Mouse (Mus musculus): Measurements from ENCODE around the gene Ehd3. TPM values are rescaled to one million over a fixed set of nuclear protein-coding genes. Genes with fewer than 3 reads are reported as not detected.

The Ehd3 gene
- polyA plus RNA-seq, 1 experiment from 2014 or later = 7.4 TPM

DNA sequence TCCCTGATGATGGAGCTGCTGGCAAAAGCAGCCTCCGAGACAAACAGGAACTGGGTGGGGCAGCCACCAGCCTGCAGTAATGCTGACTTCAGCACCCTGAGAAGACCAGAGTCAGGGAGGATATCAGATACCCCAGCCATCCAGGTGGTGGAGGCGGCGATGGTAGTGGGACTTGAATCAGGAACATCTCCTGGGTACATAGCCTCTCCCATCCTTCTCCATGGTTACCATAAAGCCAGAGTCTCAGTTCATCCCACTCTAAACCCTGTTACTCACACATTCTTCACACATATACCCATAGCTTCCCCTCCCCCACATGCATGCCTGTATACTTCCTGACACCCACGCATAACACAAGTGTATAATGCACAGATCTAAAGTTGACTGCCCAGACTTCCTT, 18.3 kb downstream of the Ehd3 start:
- Histone ChIP-seq H3K27ac (ENCODE audit: low read depth, low read length) (no peak overlapping the region), H3K9me3 (ENCODE audit: control insufficient read depth, low read length) (no peaks in the 10 kb centered on the region), H3K4me1 (ENCODE audit: control insufficient read depth, insufficient read depth, low read length) (no peaks in the 10 kb centered on the region), H3K36me3 (ENCODE audit: control insufficient read depth, insufficient read depth, low read length) (no peaks in the 10 kb centered on the region), H3K4me2 (no peak overlapping the region), H3K27me3 (ENCODE audit: control insufficient read depth, insufficient read depth, low read length) (no peaks in the 10 kb centered on the region), H3K9ac (ENCODE audit: low read length) (no peak overlapping the region), H3K4me3 (ENCODE audit: low read depth, low read length) (no peak overlapping the region)
- WGBS = 86% methylated on average over 4 of the region's 4 CpGs
- no peak for ATAC-seq (ENCODE audit: low FRiP score)
- DNase-seq (ENCODE audit: low spot score, missing footprints) = no peak

DNA sequence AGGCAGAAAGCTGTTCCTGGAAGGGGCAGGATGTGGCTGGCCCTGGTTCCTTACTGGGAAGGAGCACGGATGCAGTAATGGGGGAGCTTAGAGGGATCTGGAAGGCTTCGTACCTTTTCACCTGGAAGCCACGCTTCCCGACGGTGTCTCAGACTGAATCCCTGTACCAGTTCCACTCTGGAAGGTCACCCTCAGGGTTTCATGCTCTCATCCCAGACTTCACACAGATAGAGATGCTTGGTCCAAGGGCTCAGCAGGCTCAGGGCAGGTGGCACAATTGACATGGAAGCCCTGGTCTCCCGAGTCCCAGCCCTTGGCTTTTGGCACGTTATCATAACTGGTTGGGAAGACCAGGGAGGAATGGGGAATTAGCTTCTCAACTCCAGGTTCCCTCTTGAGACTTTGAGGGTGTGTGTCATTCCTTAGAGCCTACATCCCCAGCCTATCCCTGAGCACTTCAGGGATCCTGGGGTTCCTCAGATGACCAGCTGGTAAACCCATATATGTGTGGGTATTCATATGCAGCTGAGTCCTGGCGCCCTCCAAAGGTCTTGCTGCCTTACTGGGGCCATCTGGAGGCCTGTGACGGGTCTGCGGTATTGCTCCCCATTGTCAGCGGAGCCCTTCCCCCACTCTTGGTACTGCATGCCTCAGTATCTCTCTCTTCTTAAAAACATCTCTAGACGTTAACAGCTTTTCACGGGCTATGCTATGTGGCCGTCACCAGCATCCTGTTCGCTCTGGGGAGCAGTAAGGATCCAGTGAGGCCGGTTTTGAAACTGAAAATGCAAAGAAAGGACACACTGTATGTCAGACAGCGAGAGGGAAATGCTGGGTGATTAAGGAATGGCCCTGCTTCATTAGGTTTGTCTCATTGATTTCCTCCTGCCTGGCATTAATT, 19.4 kb downstream of the Ehd3 start:
- Histone ChIP-seq H3K9me3 (ENCODE audit: control insufficient read depth, low read length) (no peaks in the 10 kb centered on the region), H3K4me1 (ENCODE audit: control insufficient read depth, insufficient read depth, low read length) (no peaks in the 10 kb centered on the region), H3K27me3 (ENCODE audit: control insufficient read depth, insufficient read depth, low read length) (no peaks in the 10 kb centered on the region), H3K36me3 (ENCODE audit: control insufficient read depth, insufficient read depth, low read length) (no peaks in the 10 kb centered on the region), H3K9ac (ENCODE audit: low read length) (no peak overlapping the region), H3K4me3 (ENCODE audit: low read depth, low read length) (no peak overlapping the region), H3K4me2 (no peak overlapping the region), H3K27ac (ENCODE audit: low read depth, low read length) (no peak overlapping the region)
- ATAC-seq (ENCODE audit: low FRiP score) (peak; percentile 27; the same call in 1 of the 2 replicates), DNase-seq (ENCODE audit: low spot score, missing footprints) (no peak)
- 77% methylated on average over 17 of the region's 17 CpGs for whole genome bisulfite sequencing

DNA sequence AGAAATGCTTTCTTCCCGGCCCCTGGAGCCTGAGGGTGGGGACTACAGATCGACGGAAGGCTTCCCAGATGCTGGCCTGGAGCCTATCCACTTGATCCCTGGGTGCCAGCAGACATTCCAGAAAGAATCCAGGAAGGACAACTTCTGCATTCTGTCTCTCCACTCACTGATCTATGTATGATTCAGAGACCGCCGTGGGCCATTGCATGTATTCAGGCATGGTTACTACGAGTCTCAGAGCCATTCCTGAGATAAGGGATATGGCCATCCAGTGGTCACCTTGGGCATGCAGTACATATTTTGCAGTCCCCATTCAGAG, 20.0 kb downstream of the Ehd3 start:
- Histone ChIP-seq H3K4me2 (no peak overlapping the region), H3K9ac (ENCODE audit: low read length) (no peak overlapping the region), H3K36me3 (ENCODE audit: control insufficient read depth, insufficient read depth, low read length) (no peaks in the 10 kb centered on the region; the same call in 1 of the 2 replicates), H3K4me1 (ENCODE audit: control insufficient read depth, insufficient read depth, low read length) (no peaks in the 10 kb centered on the region), H3K27me3 (ENCODE audit: control insufficient read depth, insufficient read depth, low read length) (no peaks in the 10 kb centered on the region), H3K4me3 (ENCODE audit: low read depth, low read length) (no peak overlapping the region), H3K27ac (ENCODE audit: low read depth, low read length) (no peak overlapping the region), H3K9me3 (ENCODE audit: control insufficient read depth, low read length) (no peaks in the 10 kb centered on the region)
- 84% methylated on average over 6 of the region's 6 CpGs for WGBS
- DNase-seq (ENCODE audit: low spot score, missing footprints) (no peak), ATAC-seq (ENCODE audit: low FRiP score) (no peak; the same call in 1 of the 2 replicates)

DNA sequence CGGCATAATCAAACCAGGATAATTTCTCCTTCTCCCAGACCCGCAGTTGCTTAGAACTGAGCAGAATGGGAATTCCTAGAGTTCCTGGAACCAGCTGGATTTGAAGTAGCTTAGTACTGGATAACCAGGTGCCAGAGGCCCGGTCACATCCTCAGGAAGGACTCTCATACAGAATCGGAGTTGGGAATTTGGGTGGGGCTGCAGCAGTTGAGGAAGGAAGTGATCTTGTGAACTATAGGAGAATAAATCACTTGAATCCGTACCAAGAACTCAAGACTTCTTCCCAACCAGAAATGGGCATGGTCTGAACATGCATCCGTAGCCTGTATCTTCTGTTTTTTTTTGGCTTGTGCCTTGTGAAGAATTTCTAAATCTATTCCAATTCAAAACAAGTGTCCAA, 22.2 kb downstream of the Ehd3 start:
- 93% methylated on average over 6 of the region's 6 CpGs for WGBS
- H3K4me2 ChIP-seq = no peak overlapping the region
- no peaks in the 10 kb centered on the region for H3K9me3 ChIP-seq (ENCODE audit: control insufficient read depth, low read length)
- no peaks in the 10 kb centered on the region; the same call in 1 of the 2 replicates for H3K36me3 ChIP-seq (ENCODE audit: control insufficient read depth, insufficient read depth, low read length)
- H3K27ac ChIP-seq (ENCODE audit: low read depth, low read length) = no peak overlapping the region
- H3K4me3 ChIP-seq (ENCODE audit: low read depth, low read length) = no peak overlapping the region
- DNase-seq (ENCODE audit: low spot score, missing footprints) = no peak
- H3K27me3 ChIP-seq (ENCODE audit: control insufficient read depth, insufficient read depth, low read length) = no peaks in the 10 kb centered on the region
- no peaks in the 10 kb centered on the region for H3K4me1 ChIP-seq (ENCODE audit: control insufficient read depth, insufficient read depth, low read length)
- no peak for ATAC-seq (ENCODE audit: low FRiP score)
- no peak overlapping the region for H3K9ac ChIP-seq (ENCODE audit: low read length)

DNA sequence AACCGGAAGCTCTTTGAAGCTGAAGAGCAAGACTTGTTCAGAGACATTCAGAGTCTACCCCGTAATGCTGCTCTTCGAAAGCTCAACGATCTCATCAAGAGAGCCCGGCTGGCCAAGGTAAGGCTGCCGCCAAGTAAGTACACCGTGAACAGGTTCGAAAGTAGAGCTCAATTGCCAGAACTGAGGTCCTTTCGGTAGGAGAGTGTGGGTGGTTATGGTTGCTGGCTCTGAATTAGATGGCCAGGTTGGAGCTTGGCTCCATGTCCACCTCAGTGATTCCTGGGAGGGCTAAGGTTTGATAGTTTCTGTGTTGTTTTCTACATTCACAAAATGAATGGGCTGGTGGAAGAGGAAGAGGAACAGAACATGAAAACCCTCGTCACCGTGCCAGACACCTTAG, 23.5 kb downstream of the Ehd3 start:
- no peaks in the 10 kb centered on the region for H3K9me3 ChIP-seq (ENCODE audit: control insufficient read depth, low read length)
- no peaks in the 10 kb centered on the region for H3K4me1 ChIP-seq (ENCODE audit: control insufficient read depth, insufficient read depth, low read length)
- H3K4me3 ChIP-seq (ENCODE audit: low read depth, low read length) = no peak overlapping the region
- no peak for ATAC-seq (ENCODE audit: low FRiP score)
- no peaks in the 10 kb centered on the region for H3K27me3 ChIP-seq (ENCODE audit: control insufficient read depth, insufficient read depth, low read length)
- no peaks in the 10 kb centered on the region; the same call in 1 of the 2 replicates for H3K36me3 ChIP-seq (ENCODE audit: control insufficient read depth, insufficient read depth, low read length)
- H3K4me2 ChIP-seq = no peak overlapping the region
- over 99% methylated on average over 11 of the region's 11 CpGs for WGBS
- no peak overlapping the region for H3K9ac ChIP-seq (ENCODE audit: low read length)
- no peak overlapping the region for H3K27ac ChIP-seq (ENCODE audit: low read depth, low read length)
- no peak for DNase-seq (ENCODE audit: low spot score, missing footprints)

DNA sequence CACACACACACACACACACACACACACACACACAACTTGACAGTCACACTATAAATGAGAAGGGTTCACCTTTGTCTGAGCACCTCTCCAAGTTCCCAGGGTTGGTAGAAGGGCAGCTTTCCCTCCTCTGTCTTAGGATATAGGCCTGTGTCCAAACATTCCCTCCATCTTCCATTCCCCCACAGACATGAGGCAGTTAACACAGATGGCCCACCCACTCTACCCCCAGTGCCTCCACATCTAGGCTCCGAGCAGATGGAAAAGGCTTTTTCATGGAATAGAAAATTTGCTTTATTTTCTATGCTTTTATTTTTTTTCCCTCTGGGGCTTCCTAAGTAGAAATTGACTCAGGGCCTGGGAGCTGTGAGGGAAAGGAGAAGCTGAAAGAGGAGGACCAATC, 26.6 kb downstream of the Ehd3 start:
- Histone ChIP-seq H3K4me1 (ENCODE audit: control insufficient read depth, insufficient read depth, low read length) (no peaks in the 10 kb centered on the region), H3K4me3 (ENCODE audit: low read depth, low read length) (no peak overlapping the region), H3K9me3 (ENCODE audit: control insufficient read depth, low read length) (no peaks in the 10 kb centered on the region), H3K27ac (ENCODE audit: low read depth, low read length) (no peak overlapping the region), H3K36me3 (ENCODE audit: control insufficient read depth, insufficient read depth, low read length) (no peaks in the 10 kb centered on the region; the same call in 1 of the 2 replicates), H3K9ac (ENCODE audit: low read length) (no peak overlapping the region), H3K4me2 (no peak overlapping the region), H3K27me3 (ENCODE audit: control insufficient read depth, insufficient read depth, low read length) (no peaks in the 10 kb centered on the region)
- WGBS = 88% methylated on average over 1 of the region's 1 CpGs
- no peak for DNase-seq (ENCODE audit: low spot score, missing footprints)
- no peak for ATAC-seq (ENCODE audit: low FRiP score)

DNA sequence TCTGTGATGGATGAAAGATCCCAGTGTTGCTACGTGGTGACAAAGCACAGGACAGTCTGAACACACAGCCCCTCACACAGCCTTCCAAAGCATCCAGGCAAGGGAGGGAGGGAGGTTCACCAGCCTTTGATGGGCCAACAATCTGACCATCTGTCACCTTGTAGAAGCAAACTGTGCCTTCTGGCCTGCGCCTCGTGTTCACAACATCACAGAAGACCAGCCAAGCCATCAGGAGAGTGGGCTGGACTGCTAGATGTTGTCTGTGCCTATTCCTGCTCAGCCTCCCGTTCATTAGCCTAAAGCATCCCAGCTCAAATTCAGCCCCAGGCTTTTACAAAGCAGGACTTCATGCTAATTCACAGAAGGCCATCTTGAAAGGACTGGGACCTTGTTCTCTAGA, 27.5 kb downstream of the Ehd3 start:
- no peaks in the 10 kb centered on the region for H3K27me3 ChIP-seq (ENCODE audit: control insufficient read depth, insufficient read depth, low read length)
- H3K9ac ChIP-seq (ENCODE audit: low read length) = no peak overlapping the region
- H3K4me2 ChIP-seq = no peak overlapping the region
- H3K27ac ChIP-seq (ENCODE audit: low read depth, low read length) = no peak overlapping the region
- no peak overlapping the region for H3K4me3 ChIP-seq (ENCODE audit: low read depth, low read length)
- H3K9me3 ChIP-seq (ENCODE audit: control insufficient read depth, low read length) = no peaks in the 10 kb centered on the region
- 77% methylated on average over 4 of the region's 4 CpGs for WGBS
- no peak for DNase-seq (ENCODE audit: low spot score, missing footprints)
- H3K36me3 ChIP-seq (ENCODE audit: control insufficient read depth, insufficient read depth, low read length) = no peaks in the 10 kb centered on the region; the same call in 1 of the 2 replicates
- no peak for ATAC-seq (ENCODE audit: low FRiP score)
- no peaks in the 10 kb centered on the region for H3K4me1 ChIP-seq (ENCODE audit: control insufficient read depth, insufficient read depth, low read length)

DNA sequence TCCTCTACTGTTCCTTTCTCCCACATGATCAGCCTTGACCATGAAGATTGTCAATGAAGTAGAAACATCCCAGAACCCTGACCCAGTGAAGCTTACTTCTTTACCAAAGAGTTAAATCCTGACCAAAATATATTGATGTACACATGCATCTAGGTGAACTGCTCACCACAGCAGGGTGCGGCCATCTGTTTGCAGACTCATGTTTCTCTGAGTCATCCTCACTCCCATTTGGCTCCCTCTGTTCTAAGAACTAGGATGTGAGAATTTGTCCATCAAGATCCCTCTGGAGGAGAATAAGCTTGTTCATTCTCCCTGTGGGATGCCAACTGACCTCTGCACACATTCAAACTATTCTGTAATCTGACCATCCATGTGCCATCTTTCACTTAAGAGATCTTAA, 29.0 kb downstream of the Ehd3 start:
- H3K36me3 ChIP-seq (ENCODE audit: control insufficient read depth, insufficient read depth, low read length) = no peaks in the 10 kb centered on the region; the same call in 1 of the 2 replicates
- DNase-seq (ENCODE audit: low spot score, missing footprints) (no peak), ATAC-seq (ENCODE audit: low FRiP score) (no peak)
- H3K4me3 ChIP-seq (ENCODE audit: low read depth, low read length) = no peak overlapping the region
- no peak overlapping the region for H3K4me2 ChIP-seq
- 97% methylated on average over 1 of the region's 1 CpGs for WGBS
- no peak overlapping the region for H3K27ac ChIP-seq (ENCODE audit: low read depth, low read length)
- no peak overlapping the region for H3K9ac ChIP-seq (ENCODE audit: low read length)
- no peaks in the 10 kb centered on the region for H3K27me3 ChIP-seq (ENCODE audit: control insufficient read depth, insufficient read depth, low read length)
- no peaks in the 10 kb centered on the region for H3K4me1 ChIP-seq (ENCODE audit: control insufficient read depth, insufficient read depth, low read length)
- no peaks in the 10 kb centered on the region for H3K9me3 ChIP-seq (ENCODE audit: control insufficient read depth, low read length)

DNA sequence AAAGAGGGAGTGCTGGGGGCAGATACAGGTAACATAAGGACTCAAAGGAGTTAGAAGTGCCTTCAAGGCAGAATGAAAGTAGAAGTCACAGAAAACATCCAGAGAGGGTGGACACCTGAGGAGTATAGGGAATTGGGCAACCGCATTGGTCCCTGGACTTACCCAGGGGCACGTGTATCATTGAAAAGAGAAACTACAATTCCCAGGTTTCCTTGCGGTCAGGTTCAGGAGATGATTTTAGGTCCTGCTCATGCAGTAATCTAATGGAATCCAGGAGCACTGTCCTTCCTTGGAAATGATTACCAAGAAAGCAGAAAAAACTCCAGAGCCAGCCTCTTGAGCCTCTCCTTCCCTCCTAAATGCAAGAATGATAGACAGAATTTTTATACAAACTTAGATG, 29.5 kb downstream of the Ehd3 start:
- H3K27ac ChIP-seq (ENCODE audit: low read depth, low read length) = no peak overlapping the region
- DNase-seq (ENCODE audit: low spot score, missing footprints) (no peak), ATAC-seq (ENCODE audit: low FRiP score) (no peak)
- H3K36me3 ChIP-seq (ENCODE audit: control insufficient read depth, insufficient read depth, low read length) = no peaks in the 10 kb centered on the region; the same call in 1 of the 2 replicates
- WGBS = 87% methylated on average over 3 of the region's 3 CpGs
- no peaks in the 10 kb centered on the region for H3K27me3 ChIP-seq (ENCODE audit: control insufficient read depth, insufficient read depth, low read length)
- H3K9me3 ChIP-seq (ENCODE audit: control insufficient read depth, low read length) = no peaks in the 10 kb centered on the region
- no peak overlapping the region for H3K4me3 ChIP-seq (ENCODE audit: low read depth, low read length)
- H3K9ac ChIP-seq (ENCODE audit: low read length) = no peak overlapping the region
- no peak overlapping the region for H3K4me2 ChIP-seq
- no peaks in the 10 kb centered on the region for H3K4me1 ChIP-seq (ENCODE audit: control insufficient read depth, insufficient read depth, low read length)
